Mouse (Mus musculus) cerebellum, postnatal 14 days (tissue): Measurements from ENCODE around the gene Hsd17b14.
A peak's percentile ranks its signal among the peaks of the same experiment; 100 is the strongest.
"Not testable (repeated sequence)": the region's sequence is repeated elsewhere in the genome, so short reads cannot be mapped to it uniquely, and the experiment has no call there.

Source experiments
- DNase-seq, 2 experiments: peaks; one replicate each; pipeline ENCODE4 v3.0.0; 2021; ENCODE audit warnings: mixed read lengths in 2 of 2

The Hsd17b14 gene

DNA sequence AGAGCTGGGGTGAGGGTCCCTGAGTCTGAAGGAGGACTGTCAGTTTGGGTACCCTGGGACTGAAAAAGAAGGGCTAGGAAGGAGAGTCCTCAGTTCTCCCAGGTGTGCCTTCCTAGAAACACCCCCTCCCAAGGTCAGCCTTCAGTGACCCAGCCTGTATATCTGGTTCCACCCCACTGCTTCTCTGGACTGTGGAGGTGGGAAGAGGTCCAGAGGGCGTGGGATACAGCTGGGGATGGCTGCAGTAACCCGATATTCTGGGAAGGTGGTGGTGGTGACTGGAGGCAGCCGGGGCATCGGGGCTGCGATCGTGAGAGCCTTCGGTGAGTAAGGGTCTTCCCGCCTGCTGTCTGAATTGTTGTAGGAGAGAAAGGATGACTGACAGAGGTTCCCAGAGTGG lies at the start of gene Hsd17b14:
Gene Hsd17b14, plus strand, starts transcription at position 150 of the 400 bp plus-strand sequence.
- no peak for DNase-seq

DNA sequence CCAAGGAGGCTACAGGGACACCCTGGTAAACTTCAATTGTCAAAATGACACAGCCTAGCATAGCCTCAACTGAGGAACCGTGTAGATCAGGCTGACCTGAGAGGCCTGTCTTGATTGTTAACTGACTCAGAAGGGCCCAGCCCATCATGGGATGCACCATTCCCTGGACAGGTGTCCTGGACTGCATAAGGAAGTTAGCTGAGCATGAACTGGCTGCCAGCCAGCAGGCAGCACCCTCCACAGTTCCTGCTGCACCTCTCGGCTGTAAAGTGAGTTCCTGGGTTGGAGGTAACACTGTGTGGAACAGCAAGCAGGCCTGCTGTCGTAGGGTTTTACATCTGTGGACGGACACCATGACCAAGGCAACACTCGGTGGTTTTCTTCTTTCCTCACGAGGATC lies 47.1 kb upstream of the Hsd17b14 start:
- no peak for DNase-seq

DNA sequence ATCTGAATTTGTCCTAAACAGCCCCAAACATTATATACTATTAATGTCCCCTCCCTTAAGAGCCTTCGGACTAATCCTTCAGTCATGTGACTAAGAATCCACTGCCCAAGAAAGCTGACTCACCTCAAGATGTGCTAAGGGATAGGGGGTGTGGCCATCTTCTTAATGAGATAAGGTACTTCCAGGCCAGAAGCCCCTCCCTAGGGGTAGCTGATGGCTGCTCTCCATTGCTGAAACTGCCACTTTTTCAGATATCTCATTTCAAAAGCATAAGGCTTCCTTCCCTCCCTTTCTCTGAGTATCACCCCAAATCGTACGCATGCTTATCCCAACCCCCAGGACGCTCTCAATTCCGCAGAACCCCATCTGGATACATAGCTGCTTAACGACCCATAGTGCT lies 46.1 kb upstream of the Hsd17b14 start:
- no peak for DNase-seq

DNA sequence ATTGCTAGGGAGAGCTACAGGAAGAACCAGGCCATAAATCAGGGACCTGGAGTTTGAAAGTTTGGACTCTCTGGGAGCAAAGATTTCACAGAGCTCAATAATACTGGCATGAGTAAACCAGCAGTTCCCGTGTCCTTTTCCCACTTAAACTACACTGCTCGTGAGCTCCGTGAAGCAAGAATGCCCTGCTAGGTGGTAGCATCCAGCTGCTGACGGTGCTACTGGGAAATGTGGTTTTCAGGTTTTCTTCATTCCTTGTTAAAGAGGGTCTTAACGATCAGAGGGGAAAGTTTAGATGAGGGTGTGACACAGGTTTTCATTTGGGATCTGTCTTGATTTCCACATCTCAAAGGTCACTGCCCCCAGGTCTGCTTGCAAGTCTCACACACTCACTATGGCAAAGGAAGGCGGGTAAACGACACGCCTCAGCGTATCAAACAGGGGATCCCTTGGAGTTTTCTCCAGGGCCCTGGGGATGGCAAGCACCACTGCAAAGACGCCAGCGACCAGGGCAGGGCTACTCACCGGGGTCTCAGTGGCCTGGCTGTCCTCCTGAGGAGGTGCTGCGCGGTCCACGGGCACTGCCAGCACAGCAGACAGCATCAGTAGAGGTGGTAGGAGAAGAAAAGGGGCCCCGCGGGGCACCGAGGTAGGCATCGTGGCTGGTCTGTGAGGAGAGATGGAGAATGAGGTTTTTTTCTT lies 45.4 kb upstream of the Hsd17b14 start:
- DNase-seq = peak in 1 of 2 experiments; percentile 32

DNA sequence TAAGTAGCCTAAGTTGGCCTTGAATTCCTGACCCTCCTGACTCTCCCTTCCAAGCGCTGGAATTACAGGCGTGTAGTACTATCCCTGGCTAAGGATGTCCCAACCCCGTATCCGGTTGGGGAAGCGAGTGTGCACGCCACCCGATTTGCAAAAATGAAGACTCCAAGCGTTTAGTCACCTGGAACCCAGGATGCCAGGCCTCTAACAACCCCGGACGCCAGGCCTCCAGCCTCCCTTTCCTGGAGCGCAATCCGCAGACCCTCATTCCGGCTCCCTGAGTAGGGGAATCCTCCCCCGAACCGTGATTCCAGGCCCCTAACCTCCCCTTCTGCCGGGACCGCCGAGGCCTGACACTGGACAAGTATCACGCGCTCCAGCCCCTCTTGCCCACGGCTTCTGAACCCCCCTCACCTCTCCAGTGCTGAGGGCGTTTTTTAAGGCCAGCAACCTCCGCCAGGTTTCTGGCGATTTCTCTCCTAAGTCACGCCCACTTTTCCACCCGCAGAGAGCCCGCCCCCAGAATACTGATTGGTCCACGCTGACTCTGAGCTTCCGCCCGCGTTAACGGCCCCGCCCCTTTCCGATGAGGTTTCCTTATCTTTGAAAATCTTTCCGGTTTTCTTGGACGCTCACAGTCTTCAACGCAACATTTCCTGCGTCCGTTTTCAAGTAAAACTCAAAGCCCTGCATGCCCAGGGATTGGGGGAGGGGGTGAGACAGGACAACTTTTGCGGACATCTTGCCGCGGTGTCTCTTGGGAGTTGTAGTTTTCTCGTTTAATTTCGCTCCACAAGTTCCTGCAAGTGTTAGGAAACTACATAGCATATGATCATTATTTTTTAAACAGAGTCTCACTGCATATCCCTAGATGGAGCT lies 44.5 kb upstream of the Hsd17b14 start, which contains the start of gene Nucb1:
Gene Nucb1, minus strand, starts transcription at position 495 of the 876 bp plus-strand sequence.
- DNase-seq = peak; percentile 94 to 95

DNA sequence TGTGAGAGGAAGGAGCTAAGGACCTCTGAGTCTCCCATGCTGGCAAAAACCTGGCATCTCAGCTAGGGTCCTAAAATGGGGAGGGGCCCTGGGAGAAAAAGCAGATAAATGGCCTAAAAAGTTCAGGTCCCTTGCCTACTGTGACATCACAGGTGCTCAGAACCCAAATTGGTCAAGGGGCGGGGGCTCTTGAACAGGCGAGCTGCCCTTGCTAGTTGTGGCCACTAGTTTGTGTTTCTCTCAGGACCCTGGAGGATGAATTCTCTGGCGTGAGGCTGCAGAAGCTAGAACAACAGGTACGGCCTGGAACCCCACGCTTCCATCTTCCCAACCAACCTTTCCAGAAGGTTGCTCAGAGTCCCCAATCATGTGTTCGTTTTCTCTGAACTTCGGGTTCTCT lies 40.3 kb upstream of the Hsd17b14 start:
- DNase-seq = no peak

DNA sequence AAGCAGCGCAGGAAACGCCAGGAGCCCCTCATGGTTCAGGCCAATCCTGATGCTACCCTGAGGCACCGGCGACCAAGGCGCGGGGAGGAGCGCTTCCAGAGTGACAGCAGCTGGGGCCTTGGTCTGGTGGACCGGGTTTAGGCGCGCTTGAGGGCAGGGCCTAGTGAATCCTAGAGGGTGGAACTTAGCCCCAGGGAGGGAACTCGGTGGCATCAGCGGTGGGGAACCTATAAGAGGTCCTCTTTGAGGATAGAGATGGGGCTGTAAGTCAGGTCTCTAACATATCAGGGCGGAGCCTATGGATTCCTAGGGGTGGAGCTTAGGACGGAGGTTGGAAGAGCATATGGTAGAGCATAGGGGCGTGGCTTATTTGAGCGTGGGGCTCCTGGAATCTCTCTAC lies 39.3 kb upstream of the Hsd17b14 start:
- no peak for DNase-seq

DNA sequence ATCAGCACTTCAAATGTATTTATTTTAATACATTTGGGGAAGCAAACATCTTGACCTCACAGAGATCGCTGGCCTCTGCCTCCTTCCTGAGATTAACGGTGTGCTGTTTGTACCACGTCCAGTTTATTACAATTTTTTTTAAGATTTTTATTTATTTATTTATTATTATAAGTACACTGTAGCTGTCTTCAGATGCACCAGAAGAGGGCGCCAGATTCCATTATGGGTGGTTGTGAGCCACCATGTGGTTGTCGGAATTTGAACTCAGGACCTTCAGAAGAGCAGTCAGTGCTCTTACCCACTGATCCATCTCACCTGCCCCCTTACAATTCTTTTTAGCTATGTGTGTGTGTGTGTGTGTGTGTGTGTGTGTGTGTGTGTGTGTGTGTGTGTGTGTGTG lies 37.8 kb upstream of the Hsd17b14 start:
- DNase-seq = not testable (repeated sequence)

DNA sequence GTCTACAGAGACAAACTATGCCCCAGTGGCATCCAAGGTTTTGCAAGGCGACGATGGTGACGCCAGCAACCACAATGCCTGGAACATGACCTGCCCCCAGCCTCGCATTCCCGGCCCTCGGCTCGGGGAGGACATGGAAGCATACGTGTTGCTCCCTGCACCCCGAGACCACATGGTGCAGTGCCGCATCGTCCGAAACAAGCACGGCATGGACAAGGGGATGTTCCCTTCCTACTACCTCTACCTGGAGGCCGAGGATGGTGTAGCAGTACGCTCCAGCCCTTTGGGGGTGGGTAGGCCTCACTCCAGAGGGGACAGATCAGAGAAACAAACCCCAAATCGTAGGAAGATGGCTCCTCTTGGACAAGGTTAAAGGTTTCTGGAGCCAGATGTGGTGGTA lies 36.1 kb upstream of the Hsd17b14 start:
- no peak for DNase-seq

DNA sequence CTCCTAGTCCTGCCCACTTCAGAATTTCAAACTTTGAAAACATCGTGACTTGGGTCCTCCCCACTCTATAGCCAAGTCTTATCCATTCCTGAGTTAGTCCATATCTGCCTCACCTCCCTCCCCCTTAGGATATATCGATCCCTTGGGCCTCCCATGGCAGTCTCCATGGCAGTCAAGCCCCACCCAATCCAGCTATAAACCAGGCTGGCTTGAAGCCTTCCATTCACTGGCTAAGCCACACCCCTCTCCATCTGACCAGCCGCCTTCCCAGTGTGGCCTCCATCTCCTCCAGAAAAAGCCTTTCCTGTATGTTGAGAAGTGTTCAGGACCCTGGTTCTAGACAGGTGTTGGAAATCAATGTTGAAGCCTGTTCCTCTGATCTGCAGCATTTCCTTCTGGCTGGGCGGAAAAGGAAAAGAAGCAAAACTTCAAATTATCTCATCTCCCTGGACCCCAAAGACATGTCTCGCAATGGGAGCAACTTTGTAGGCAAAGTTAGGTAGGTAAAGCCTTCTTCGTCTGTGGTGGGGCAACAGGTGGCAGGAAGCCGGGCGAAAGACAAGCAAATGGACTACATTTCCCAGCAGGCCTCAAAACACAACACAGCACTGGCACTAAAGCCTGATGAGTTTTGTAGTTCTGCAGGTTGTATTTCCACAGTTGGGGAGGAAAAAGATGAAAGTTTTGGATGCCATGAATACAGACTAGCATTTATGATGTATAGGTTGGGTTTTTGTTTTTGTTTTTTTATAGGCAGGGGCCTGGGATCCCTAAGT lies 35.2 kb upstream of the Hsd17b14 start:
- peak; percentile 35 to 50 for DNase-seq

DNA sequence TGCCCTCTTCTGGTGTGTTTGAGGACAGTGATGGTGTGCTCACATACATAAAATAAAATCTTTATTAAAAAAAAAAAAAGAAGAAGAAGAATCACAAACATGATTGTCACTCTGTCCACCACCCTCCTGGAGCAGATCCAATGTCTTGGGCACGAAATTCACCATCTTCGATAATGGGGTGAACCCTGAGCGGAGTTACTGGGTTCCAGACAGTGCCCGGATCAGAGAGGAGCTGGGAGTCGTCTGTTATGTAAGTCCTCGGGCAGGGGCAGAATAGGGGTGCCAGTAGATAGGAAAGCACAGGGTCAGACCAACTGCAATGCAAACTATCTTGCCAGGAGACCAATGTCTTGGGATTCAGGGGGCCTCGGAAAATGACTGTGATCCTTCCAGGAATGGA lies 34.1 kb upstream of the Hsd17b14 start:
- DNase-seq = no peak

DNA sequence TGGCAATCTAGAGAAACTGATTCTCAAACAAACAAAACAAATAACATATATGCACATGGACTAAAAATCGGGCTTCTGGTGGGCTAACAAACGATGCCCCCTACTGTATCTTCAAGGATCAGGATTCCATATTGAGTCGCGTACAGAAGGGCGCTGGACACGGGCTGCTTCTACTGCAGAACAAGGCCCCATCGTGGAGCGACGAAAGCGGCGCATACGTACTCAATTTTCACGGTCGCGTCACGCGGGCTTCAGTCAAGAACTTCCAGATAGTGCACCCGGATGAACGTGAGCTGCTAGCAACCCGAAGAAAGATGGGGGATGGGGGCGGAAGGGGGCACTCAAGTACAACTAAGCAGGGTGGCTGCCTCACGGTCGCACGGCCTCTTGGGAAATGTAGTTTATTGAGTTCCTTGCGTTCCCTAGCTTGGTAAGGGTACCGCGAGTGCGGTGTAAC lies 32.9 kb upstream of the Hsd17b14 start:
- DNase-seq = peak; percentile 90 to 92

DNA sequence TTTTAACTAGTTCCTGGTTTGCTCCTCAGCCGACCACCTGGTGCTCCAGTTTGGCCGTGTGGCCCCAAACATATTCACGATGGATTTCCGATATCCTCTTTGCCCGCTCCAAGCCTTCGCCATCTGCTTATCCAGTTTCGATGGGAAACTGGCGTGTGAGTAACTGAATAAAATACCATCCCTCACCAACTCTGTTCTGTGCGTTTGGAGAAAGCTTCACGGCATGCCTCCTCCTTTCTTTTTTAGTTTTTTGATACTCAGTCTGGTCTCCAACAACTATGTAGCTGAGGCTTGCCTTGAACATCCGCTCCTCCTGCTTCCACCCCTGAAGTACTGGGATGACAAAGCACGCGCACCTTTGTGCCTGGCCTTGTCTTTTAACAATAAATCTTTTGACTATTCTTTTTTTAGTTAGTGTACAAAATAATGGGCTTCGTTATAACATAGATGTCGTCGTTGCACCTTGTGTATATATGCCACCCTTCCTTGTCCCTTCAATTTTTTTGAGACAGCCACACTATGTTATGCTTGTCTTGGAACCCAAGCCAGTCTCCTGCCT lies 32.4 kb upstream of the Hsd17b14 start:
- no peak for DNase-seq

DNA sequence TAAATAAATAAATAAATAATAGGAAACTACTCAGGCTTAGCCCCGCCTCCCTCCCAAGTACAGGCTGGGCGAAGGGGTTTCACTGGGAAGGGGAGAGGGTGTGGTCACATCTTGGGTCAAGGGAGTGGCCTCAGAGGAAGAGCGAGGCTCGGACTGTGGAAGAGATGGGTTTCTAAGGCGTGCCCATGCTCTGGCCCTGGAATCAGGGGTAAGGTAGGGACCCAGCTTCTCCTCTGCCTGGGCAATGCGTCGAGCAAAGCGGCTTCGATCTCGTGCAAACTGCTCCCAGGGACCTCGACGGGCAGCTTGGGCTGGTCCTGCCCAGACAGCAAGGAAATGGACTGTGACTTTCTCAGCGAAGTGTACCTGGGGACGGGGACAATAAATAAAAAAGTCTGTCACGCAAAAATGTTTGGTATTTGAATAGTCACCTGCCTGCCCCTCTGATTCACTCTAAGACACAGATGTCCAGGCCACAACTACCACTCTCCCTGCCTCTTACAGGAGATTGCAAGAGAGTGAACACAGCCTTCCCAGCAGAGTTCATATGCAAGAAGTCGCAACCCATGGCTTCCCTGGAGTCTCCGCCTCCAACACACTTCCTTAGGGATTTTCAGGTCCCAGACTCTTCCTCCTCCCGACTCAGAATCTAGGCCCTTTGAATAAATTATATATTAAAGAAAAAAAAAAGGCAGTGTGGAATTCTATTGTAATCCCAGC lies 31.6 kb upstream of the Hsd17b14 start:
- no peak for DNase-seq

DNA sequence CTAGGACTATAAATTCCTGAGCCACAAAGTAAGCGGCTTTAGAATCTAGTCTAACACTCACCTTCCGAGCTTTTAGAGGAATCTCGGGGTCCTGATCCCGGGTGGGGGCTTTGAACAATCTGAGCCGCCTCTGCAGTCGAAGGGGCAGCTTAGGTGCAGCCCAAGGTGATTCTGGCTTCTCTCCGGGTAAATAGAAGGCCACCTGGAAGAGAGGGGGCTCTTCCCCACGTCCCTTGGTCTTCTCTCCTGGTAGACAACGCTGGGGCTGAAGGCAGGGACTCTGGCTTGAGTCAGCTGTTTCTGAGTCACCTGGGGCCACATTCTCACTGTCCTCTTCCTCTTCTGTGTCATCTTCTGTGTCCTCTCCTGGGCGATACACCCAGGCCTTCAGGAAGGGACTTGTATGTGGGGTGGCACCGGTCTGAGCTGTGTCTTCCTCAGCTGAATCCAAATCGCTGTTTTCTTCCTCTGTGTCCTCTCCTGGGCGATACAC lies 31.0 kb upstream of the Hsd17b14 start:
- DNase-seq = no peak

DNA sequence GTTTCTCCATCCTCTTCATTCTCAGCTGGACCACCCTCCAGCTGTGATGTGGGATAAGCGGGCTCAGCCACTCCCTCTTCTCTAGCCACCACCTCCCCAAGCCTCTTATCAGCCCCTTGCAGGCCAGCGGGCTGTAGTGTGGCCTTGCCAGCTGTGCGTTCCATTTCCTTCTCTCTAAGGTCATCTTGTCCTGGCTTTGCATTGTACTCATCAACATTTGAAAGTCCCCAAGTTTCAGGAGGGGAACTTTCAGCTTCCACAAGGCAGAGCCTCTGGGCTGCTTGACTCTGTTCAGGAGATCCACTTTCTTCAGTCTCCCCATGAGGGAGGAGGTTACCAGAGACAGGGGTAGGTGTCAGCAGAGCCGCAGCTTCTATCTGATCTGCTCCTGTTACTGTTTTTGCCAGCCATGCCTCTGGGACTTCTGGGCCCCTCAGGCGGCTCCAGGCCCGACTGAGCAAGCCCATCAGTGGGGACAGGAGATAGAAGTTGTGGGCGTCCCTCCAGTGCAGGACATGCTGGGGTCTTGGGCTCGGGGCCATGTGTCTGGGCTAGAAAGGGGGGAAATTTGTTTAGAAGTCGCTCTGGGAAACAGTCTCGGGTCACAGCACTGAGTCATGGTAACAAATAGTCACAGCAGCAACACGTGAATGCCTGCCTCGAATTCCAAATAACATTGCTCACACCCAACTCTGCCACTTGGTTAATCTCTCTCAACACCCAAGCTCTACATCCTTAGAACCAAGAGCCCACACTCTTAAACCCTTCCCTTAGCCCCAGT lies 29.7 kb upstream of the Hsd17b14 start:
- DNase-seq = peak; percentile 38 to 41

DNA sequence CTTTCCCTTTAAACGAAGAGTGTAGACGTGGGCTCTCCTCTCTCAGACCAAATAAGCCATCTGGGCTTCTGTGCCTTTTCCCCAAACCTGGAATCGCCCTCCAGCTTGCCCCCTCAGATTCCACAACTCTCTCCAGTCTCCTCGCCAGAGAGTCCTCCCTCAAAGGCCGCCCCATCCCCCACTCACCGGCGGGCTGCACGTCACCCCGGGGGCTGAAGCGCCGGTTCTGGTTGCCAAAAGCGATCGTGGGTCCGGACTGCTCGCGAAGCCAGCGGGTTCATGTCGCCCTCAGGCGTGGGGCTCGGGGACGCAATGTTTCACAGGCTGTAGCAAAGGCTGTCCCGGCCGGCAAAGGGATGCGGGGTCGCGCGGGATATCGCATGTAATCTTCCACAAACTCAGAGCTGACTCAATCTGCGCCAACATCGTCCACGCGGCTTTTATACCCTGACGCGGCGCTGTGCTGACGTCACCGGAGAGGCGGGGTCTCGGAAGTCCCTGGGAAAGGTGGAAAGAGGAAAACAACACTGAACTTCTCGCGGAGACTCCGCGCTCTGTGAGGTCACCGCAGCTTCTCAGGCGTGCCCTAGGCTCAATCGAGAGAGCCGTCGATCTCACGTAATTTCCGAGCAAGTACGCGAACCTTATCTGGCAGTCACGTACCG lies 28.8 kb upstream of the Hsd17b14 start, which contains the start of the genes Ppp1r15a and Plekha4:
Gene Ppp1r15a, minus strand, starts transcription at position 460 of the 665 bp plus-strand sequence.
Gene Plekha4, plus strand, starts transcription at position 522 of the 665 bp plus-strand sequence.
- DNase-seq = peak; percentile 97 to 98

DNA sequence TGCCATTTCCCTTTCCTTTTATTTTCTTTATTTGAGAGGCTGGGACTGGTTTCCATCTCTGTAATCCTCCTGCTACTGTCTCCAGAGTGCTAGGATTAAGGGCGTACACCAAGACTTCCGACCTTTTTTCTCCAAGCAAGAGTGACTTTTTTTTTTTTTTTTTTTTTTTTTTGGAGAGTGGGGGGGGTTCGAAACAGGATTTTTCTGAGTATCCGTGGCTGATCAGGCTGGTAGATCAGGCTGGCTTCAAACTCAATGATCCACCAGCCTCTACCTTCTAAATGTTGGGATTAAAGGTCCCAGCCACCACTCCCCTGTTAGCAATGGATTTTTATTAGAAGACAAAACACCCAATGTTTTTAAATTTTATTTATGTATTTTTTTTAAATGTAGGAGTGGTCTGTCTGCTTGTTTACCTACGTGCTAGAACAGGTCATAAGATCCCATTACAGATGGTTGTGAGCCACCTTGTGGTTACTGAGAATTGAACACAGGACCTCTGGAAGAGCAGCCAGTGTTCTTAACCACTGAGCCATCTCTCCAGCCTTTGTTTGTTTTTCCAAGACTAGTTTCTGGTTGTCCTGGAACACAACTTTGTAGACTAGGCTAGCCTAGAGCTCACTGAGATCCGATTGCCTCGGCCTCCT lies 28.1 kb upstream of the Hsd17b14 start:
- peak in 1 of 2 experiments; percentile 51 for DNase-seq

DNA sequence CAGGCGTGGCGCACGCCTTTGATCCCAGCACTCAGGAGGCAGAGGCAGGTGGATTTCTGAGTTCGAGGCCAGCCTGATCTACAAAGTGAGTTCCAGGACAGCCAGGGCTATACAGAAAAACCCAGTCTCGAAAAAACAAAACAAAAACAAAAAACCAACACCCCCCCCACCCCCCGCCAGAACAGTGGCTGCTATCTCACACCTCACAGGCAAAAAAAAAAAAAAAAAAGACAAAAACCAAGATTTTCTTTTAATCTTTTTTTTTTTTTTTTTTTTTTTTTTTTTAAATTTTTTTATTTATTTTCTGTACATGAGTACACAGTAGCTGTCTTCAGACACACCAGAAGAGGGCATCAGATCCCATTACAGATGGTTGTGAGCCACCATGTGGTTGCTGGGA lies 27.5 kb upstream of the Hsd17b14 start:
- DNase-seq = not testable (repeated sequence)

DNA sequence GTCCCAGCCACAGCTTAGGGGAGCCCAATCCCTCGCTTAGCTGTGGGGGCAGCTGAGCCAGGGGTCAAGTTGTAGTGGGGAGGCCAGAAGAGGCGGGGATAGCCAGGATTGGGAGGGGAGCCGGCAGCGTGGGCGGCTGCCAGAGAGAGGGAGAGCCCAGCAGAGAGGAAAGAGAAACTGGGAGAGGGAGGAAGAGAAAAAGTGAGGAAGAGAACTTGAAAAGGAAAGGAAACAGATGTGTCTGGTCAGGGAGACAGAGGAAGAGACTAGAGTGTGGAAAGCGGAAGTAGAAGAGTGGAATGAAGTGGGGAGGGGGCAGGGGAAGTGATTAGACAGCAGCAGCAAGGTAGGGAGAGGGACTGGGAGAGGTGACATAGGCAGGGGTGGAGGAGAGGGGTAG lies 25.2 kb upstream of the Hsd17b14 start:
- DNase-seq = no peak
